Mouse (Mus musculus): Measurements from ENCODE around the gene Phb. TPM values are rescaled to one million over a fixed set of nuclear protein-coding genes. Genes with fewer than 3 reads are reported as not detected.

The Phb gene
- 233 and 392 TPM in 2 replicates for polyA plus RNA-seq (2012; rRNA removed)

GRCm38 (mm10) chr11:95666529-95667149, at the start of gene Phb:
Gene Phb (plus strand): TSS chr11:95666957.

GRCm38 (mm10) chr11:95712563-95713224, 45.9 kb downstream of the Phb start, which contains the start of gene Zfp652:
Gene Zfp652 (plus strand): TSS chr11:95712673.

GRCm38 (mm10) chr11:95723287-95723686, 56.5 kb downstream of the Phb start, which contains the start of gene B130006D01Rik:
Gene B130006D01Rik (plus strand): TSS chr11:95723587.

Other genes starting within 250 kb of the Phb start
- 1.2 and 1.8 TPM in 2 replicates for gene Nxph3, start 152.4 kb upstream of the Phb start, polyA plus RNA-seq (2012; rRNA removed)
- gene Ngfr, start 79.2 kb upstream of the Phb start, polyA plus RNA-seq (2012; rRNA removed) = 19.6 and 39.3 TPM in 2 replicates
- gene Zfp652, start 45.7 kb downstream of the Phb start, polyA plus RNA-seq (2012; rRNA removed) = 24.6 and 25.5 TPM in 2 replicates
- gene B130006D01Rik, start 56.6 kb downstream of the Phb start, polyA plus RNA-seq (2012; rRNA removed) = 0.13 and 0.40 TPM in 2 replicates
- 0.46 and 1.6 TPM in 2 replicates for gene Phospho1, start 157.5 kb downstream of the Phb start, polyA plus RNA-seq (2012; rRNA removed)
- 7.3 and 8.3 TPM in 2 replicates for gene Gngt2, start 170.3 kb downstream of the Phb start, polyA plus RNA-seq (2012; rRNA removed)
- gene Abi3, start 175.5 kb downstream of the Phb start, polyA plus RNA-seq (2012; rRNA removed) = 3.1 and 4.8 TPM in 2 replicates
- 0.11 TPM in 1 of 2 replicates, not detected in the other for gene B4galnt2, start 247.9 kb downstream of the Phb start, polyA plus RNA-seq (2012; rRNA removed)